In the genomic region with DNA sequence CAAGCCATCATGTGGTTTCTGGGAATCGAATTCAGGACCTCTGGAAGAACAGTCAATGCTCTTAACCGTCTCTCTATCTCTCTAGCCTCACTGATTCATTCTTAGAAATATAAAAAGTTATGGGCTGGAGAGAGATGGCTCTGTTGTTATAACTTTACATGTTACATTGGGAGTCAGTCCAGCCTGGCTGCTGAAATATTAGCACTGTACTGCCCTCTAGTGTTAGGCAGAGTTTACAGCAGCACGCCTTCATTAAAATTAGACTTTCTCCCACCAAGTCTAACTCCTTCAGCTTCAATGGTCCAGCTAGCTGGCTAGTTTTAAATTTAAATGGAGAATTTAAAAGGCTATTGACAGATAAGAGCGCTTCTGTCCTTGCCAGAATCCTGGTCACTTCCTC, we compare ENCODE assay signal across 7 mouse cellular contexts. TPM values are rescaled to one million over a fixed set of nuclear protein-coding genes. Genes with fewer than 3 reads are reported as not detected.
DNase-seq lines count a peak whose midpoint lies in the region; ATAC-seq and TF ChIP-seq lines count a peak whose summit lies in the region.

No protein-coding gene starts in this region.

- TF ChIP-seq CTCF in G1E (IDR thresholded peaks at IDR 0.05; ENCODE audit: low read depth, low read length) = peak; percentile 75

- no peaks in the 10 kb centered on the region for H3K9me3 ChIP-seq in kidney, embryonic 14.5 days (ENCODE audit: control insufficient read depth, low read length)
- H3K9me3 ChIP-seq in G1E (replicated peaks) = no peaks in the 10 kb centered on the region
- H3K9me3 ChIP-seq in embryonic facial prominence, embryonic 14.5 days (ENCODE audit: control insufficient read depth, low read length) = no peaks in the 10 kb centered on the region

- intact Hi-C loops in left cerebral cortex, postnatal 4 days (cut with DNase I) = loop anchor here (2.0 to 10.0 kb wide), 2 partner anchors 134 to 246 kb away; no protein-coding TSS in a partner anchor

- 11% methylated on average over 4 of the region's 4 CpGs for WGBS in kidney, embryonic 14.5 days
- 3% methylated on average over 4 of the region's 4 CpGs for WGBS in embryonic facial prominence, embryonic 14.5 days

- no peaks in the 10 kb centered on the region for H3K4me1 ChIP-seq in kidney, embryonic 14.5 days (ENCODE audit: control insufficient read depth, insufficient read depth, low read length)
- peaks cover 18% of the 10 kb centered on the region for H3K4me1 ChIP-seq in G1E (ENCODE audit: insufficient read depth, low read depth, low read length)
- H3K4me1 ChIP-seq in embryonic facial prominence, embryonic 14.5 days (ENCODE audit: control insufficient read depth, insufficient read depth, low read length) = no peaks in the 10 kb centered on the region

- H3K36me3 ChIP-seq in kidney, embryonic 14.5 days (ENCODE audit: control insufficient read depth, insufficient read depth, low read length) = no peaks in the 10 kb centered on the region
- H3K36me3 ChIP-seq in G1E (replicated peaks) = no peaks in the 10 kb centered on the region
- no peaks in the 10 kb centered on the region for H3K36me3 ChIP-seq in embryonic facial prominence, embryonic 14.5 days (ENCODE audit: control insufficient read depth, insufficient read depth, low read length)

- peaks cover 5% of the 10 kb centered on the region; the same call in 1 of the 2 replicates for H3K27me3 ChIP-seq in kidney, embryonic 14.5 days (ENCODE audit: control insufficient read depth, insufficient read depth, low read length)
- H3K27me3 ChIP-seq in G1E (ENCODE audit: insufficient read depth, low read length) = peaks cover 4% of the 10 kb centered on the region; the same call in 1 of the 2 replicates
- H3K27me3 ChIP-seq in embryonic facial prominence, embryonic 14.5 days (replicated peaks; ENCODE audit: control insufficient read depth, insufficient read depth, low read length) = peaks cover 15% of the 10 kb centered on the region

- H3K27ac ChIP-seq in kidney, embryonic 14.5 days (ENCODE audit: low read depth, low read length) = no peak overlapping the region
- no peak overlapping the region for H3K27ac ChIP-seq in embryonic facial prominence, embryonic 14.5 days (replicated peaks; ENCODE audit: low read depth, low read length)

- H3K4me3 ChIP-seq in kidney, embryonic 14.5 days (ENCODE audit: low read length) = no peak overlapping the region
- no peak overlapping the region for H3K4me3 ChIP-seq in G1E (ENCODE audit: low read depth, low read length)
- H3K4me3 ChIP-seq in embryonic facial prominence, embryonic 14.5 days (ENCODE audit: low read depth, low read length) = no peak overlapping the region

- H3K9ac ChIP-seq in kidney, embryonic 14.5 days (ENCODE audit: low read depth, low read length) = no peak overlapping the region
- H3K9ac ChIP-seq in embryonic facial prominence, embryonic 14.5 days (ENCODE audit: low read depth, low read length) = no peak overlapping the region

- H3K4me2 ChIP-seq in kidney, embryonic 14.5 days (replicated peaks; ENCODE audit: low read depth, low read length) = no peak overlapping the region
- H3K4me2 ChIP-seq in embryonic facial prominence, embryonic 14.5 days (ENCODE audit: low read depth, low read length) = no peak overlapping the region

- no peak; the same call in 1 of the 2 replicates for ATAC-seq in kidney, embryonic 14.5 days (ENCODE audit: low FRiP score, low TSS enrichment)
- no peak for ATAC-seq in G1E (ENCODE audit: extremely low read depth, insufficient number of reproducible peaks, low FRiP score, poor library complexity, severe bottlenecking)
- no peak for ATAC-seq in embryonic facial prominence, embryonic 14.5 days (ENCODE audit: low read depth)

- peak; percentile 20 to 30 for DNase-seq in kidney, adult 8-10 months
- DNase-seq in CD4-positive helper T cell, adult 2 months (ENCODE audit: low read depth, low spot score) = peak; percentile 47
- DNase-seq in G1E (ENCODE audit: low spot score) = no peak
- DNase-seq in embryonic facial prominence, embryonic 14.5 days (ENCODE audit: low spot score) = peak; percentile 82
- DNase-seq in left cerebral cortex, postnatal 4 days = peak; percentile 21
- DNase-seq in thymus, postnatal 14 days = peak; percentile 16

RNA-seq across cellular contexts. Expression of a gene that starts 7.8 kb away (rescaled TPM):
- polyA plus RNA-seq in kidney, embryonic 14.5 days (2014; fragmentation: Nextera tagmentation; extraction: Ambion mirVana) = 6.5 and 6.8 TPM in 2 replicates
- total RNA-seq in G1E (2014; fragmentation: Nextera tagmentation) (35.6 and 38.5 TPM in 2 replicates), G1E (2017) (25.5 and 27.8 TPM in 2 replicates)
- polyA plus RNA-seq in G1E (2012) = 13.1 and 14.0 TPM in 2 replicates
- polyA plus RNA-seq in embryonic facial prominence, embryonic 14.5 days (2014; fragmentation: Nextera tagmentation; extraction: Ambion mirVana) = 10.5 TPM in 2 replicates
- 1 to 10 TPM; 4.7 to 5.5 TPM for total RNA-seq in left cerebral cortex, postnatal 4 days (2021)

RNA-seq across cellular contexts. Expression of a gene that starts 27.0 kb away (rescaled TPM):
- 65.0 and 82.8 TPM in 2 replicates for polyA plus RNA-seq in kidney, embryonic 14.5 days (2014; fragmentation: Nextera tagmentation; extraction: Ambion mirVana)
- total RNA-seq in G1E (2014; fragmentation: Nextera tagmentation) (111 and 112 TPM in 2 replicates), G1E (2017) (76.4 and 78.5 TPM in 2 replicates)
- polyA plus RNA-seq in G1E (2012) = 113 and 128 TPM in 2 replicates
- polyA plus RNA-seq in embryonic facial prominence, embryonic 14.5 days (2014; fragmentation: Nextera tagmentation; extraction: Ambion mirVana) = 53.0 and 57.8 TPM in 2 replicates
- 10 to 100 TPM; 47.5 to 49.2 TPM for total RNA-seq in left cerebral cortex, postnatal 4 days (2021)
